Mouse (Mus musculus) forebrain, embryonic 11.5 days (tissue): ENCODE data around the gene Lime1. TPM values are rescaled to one million over a fixed set of nuclear protein-coding genes. Genes with fewer than 3 reads are reported as not detected.

Experiments
- ATAC-seq: fragments of 200-750 bp; cut with Nextera tagmentation; replicated peaks from 2 replicates; pipeline ENCODE4 v1.8.0; 2017; ENCODE audit warnings: moderate TSS enrichment; ENCODE audit not compliant: low FRiP score
- DNase-seq: peaks from one replicate; pipeline ENCODE4 v3.0.0-alpha.2; 2017; ENCODE audit warnings: low spot score
- H3K27ac ChIP-seq: fragments of 300-500 bp; sonication (generic); 2 replicates; pipeline ENCODE4 v1.5.1; 2014; ENCODE audit warnings: low read depth, low read length
- H3K27me3 ChIP-seq: fragments of 300-500 bp; sonication (generic); 2 replicates; pipeline ENCODE4 v1.6.1; 2014; ENCODE audit warnings: mild to moderate bottlenecking, low read length, mixed read lengths; ENCODE audit not compliant: control insufficient read depth, insufficient read depth
- H3K36me3 ChIP-seq: fragments of 300-500 bp; sonication (generic); 2 replicates; pipeline ENCODE4 v1.6.1; 2014; ENCODE audit warnings: mild to moderate bottlenecking, low read length, moderate library complexity, mixed read lengths; ENCODE audit not compliant: control insufficient read depth, insufficient read depth
- H3K4me1 ChIP-seq: fragments of 300-500 bp; sonication (generic); replicated peaks from 2 replicates; pipeline ENCODE4 v1.6.1; 2014; ENCODE audit warnings: low read length, mixed read lengths; ENCODE audit not compliant: control insufficient read depth, insufficient read depth
- H3K4me2 ChIP-seq: fragments of 300-500 bp; sonication (generic); 2 replicates; pipeline ENCODE4 v1.6.1; 2014; ENCODE audit warnings: low read depth, mild to moderate bottlenecking, low read length, moderate library complexity, mixed read lengths; ENCODE audit not compliant: severe bottlenecking
- H3K4me3 ChIP-seq: fragments of 300-500 bp; sonication (generic); 2 replicates; pipeline ENCODE4 v1.5.1; 2014; ENCODE audit warnings: low read depth, low read length
- H3K9ac ChIP-seq: fragments of 300-500 bp; sonication (generic); 2 replicates; pipeline ENCODE4 v1.6.1; 2014; ENCODE audit warnings: low read length
- H3K9me3 ChIP-seq: fragments of 300-500 bp; sonication (generic); 2 replicates; pipeline ENCODE4 v1.6.1; 2016; ENCODE audit warnings: low read length, mixed read lengths; ENCODE audit not compliant: control insufficient read depth
- WGBS: fragments of 180-500 bp; shearing (Covaris S2); extraction: QIAGEN DNeasy Blood & Tissue Kit; methylation state at CpG from one replicate; pipeline ENCODE4 v1.1.7; 2014; 5-methylcytosine and 5-hydroxymethylcytosine counted together
- polyA plus RNA-seq: library from polyadenylated mRNA; unstranded; fragments of >200 nt; fragmentation: Nextera tagmentation; extraction: Ambion mirVana; gene quantifications from 2 replicates; pipeline ENCODE4 v1.2.1, GENCODE M21; 2014

The Lime1 gene
- polyA plus RNA-seq, 1 experiment from 2014 or later: 32.7 TPM

- H3K4me1 ChIP-seq: no peaks in the 10 kb centered on the region
- ATAC-seq (no peak), DNase-seq (no peak)
- WGBS: 80% methylated on average over 3 of the region's 3 CpGs
- H3K4me2 ChIP-seq: no peak overlapping the region
- H3K36me3 ChIP-seq: no peaks in the 10 kb centered on the region
- H3K9me3 ChIP-seq: no peaks in the 10 kb centered on the region
- H3K27ac ChIP-seq: no peak overlapping the region
- H3K4me3 ChIP-seq: no peak overlapping the region
- no peaks in the 10 kb centered on the region for H3K27me3 ChIP-seq
- no peak overlapping the region for H3K9ac ChIP-seq
Observed at GRCm38 (mm10) chr2:181415945-181416344, 36.1 kb downstream of the Lime1 start.

- H3K9me3 ChIP-seq: no peaks in the 10 kb centered on the region
- ATAC-seq (no peak), DNase-seq (no peak)
- no peak overlapping the region for H3K4me3 ChIP-seq
- H3K4me2 ChIP-seq: no peak overlapping the region
- WGBS: 82% methylated on average over 7 of the region's 7 CpGs
- no peak overlapping the region for H3K27ac ChIP-seq
- H3K36me3 ChIP-seq: no peaks in the 10 kb centered on the region
- no peaks in the 10 kb centered on the region for H3K27me3 ChIP-seq
- H3K9ac ChIP-seq: no peak overlapping the region
- no peaks in the 10 kb centered on the region for H3K4me1 ChIP-seq
Observed at GRCm38 (mm10) chr2:181419359-181419758, 39.5 kb downstream of the Lime1 start.

- ATAC-seq: no peak
- Histone ChIP-seq H3K27ac (no peak overlapping the region), H3K9me3 (no peaks in the 10 kb centered on the region), H3K4me3 (no peak overlapping the region), H3K27me3 (no peaks in the 10 kb centered on the region), H3K4me1 (no peaks in the 10 kb centered on the region), H3K36me3 (no peaks in the 10 kb centered on the region), H3K9ac (no peak overlapping the region), H3K4me2 (no peak overlapping the region)
- WGBS: 90% methylated on average over 4 of the region's 4 CpGs
- no peak for DNase-seq
Observed at GRCm38 (mm10) chr2:181420426-181420825, 40.5 kb downstream of the Lime1 start.

- H3K4me1 ChIP-seq: no peaks in the 10 kb centered on the region
- H3K4me2 ChIP-seq: no peak overlapping the region
- no peaks in the 10 kb centered on the region for H3K36me3 ChIP-seq
- no peak for DNase-seq
- ATAC-seq: no peak
- no peak overlapping the region for H3K4me3 ChIP-seq
- 78% methylated on average over 4 of the region's 4 CpGs for WGBS
- no peaks in the 10 kb centered on the region for H3K9me3 ChIP-seq
- H3K27me3 ChIP-seq: no peaks in the 10 kb centered on the region
- no peak overlapping the region for H3K27ac ChIP-seq
- H3K9ac ChIP-seq: no peak overlapping the region
Observed at GRCm38 (mm10) chr2:181420903-181421638, 41.2 kb downstream of the Lime1 start.

- Histone ChIP-seq H3K9me3 (no peaks in the 10 kb centered on the region), H3K27ac (no peak overlapping the region), H3K36me3 (no peaks in the 10 kb centered on the region), H3K4me1 (no peaks in the 10 kb centered on the region), H3K4me2 (no peak overlapping the region), H3K27me3 (no peaks in the 10 kb centered on the region), H3K4me3 (no peak overlapping the region), H3K9ac (no peak overlapping the region)
- DNase-seq (no peak), ATAC-seq (no peak)
- WGBS: 95% methylated on average over 9 of the region's 9 CpGs
Observed at GRCm38 (mm10) chr2:181423834-181424233, 44.0 kb downstream of the Lime1 start.

Other genes starting within 250 kb of the Lime1 start
- gene Kcnq2, start 244.8 kb upstream of the Lime1 start, polyA plus RNA-seq: 13.6 and 13.9 TPM in 2 replicates
- 0.47 and 0.55 TPM in 2 replicates for gene Eef1a2, start 223.1 kb upstream of the Lime1 start, polyA plus RNA-seq
- 443 and 478 TPM in 2 replicates for gene Ppdpf, start 192.8 kb upstream of the Lime1 start, polyA plus RNA-seq
- gene Ptk6, start 177.3 kb upstream of the Lime1 start, polyA plus RNA-seq: not detected in 2 replicates
- gene Srms, start 166.9 kb upstream of the Lime1 start, polyA plus RNA-seq: 0.12 TPM in 1 of 2 replicates, not detected in the other
- gene Fndc11, start 160.1 kb upstream of the Lime1 start, polyA plus RNA-seq: 0.24 TPM in 1 of 2 replicates, not detected in the other
- gene Helz2, start 138.1 kb upstream of the Lime1 start, polyA plus RNA-seq: 0.68 and 0.90 TPM in 2 replicates
- 21.7 and 22.9 TPM in 2 replicates for gene Gmeb2, start 92.0 kb upstream of the Lime1 start, polyA plus RNA-seq
- gene Stmn3, start 65.6 kb upstream of the Lime1 start, polyA plus RNA-seq: 212 and 228 TPM in 2 replicates
- 66.5 and 68.3 TPM in 2 replicates for gene Rtel1, start 60.3 kb upstream of the Lime1 start, polyA plus RNA-seq
- gene Zgpat, start 15.2 kb upstream of the Lime1 start, polyA plus RNA-seq: 52.3 and 54.7 TPM in 2 replicates
- gene Arfrp1, start 14.7 kb upstream of the Lime1 start, polyA plus RNA-seq: 64.5 and 77.0 TPM in 2 replicates
- 14.2 and 16.1 TPM in 2 replicates for gene Zbtb46, start 79.3 kb downstream of the Lime1 start, polyA plus RNA-seq
- gene Abhd16b, start 113.1 kb downstream of the Lime1 start, polyA plus RNA-seq: 0.15 TPM in 1 of 2 replicates, not detected in the other
- 143 and 148 TPM in 2 replicates for gene Tpd52l2, start 117.1 kb downstream of the Lime1 start, polyA plus RNA-seq
- gene Dnajc5, start 140.4 kb downstream of the Lime1 start, polyA plus RNA-seq: 103 and 104 TPM in 2 replicates
- gene Uckl1, start 204.8 kb downstream of the Lime1 start, polyA plus RNA-seq: 51.0 and 51.5 TPM in 2 replicates
- 76.5 and 82.4 TPM in 2 replicates for gene Prpf6, start 211.8 kb downstream of the Lime1 start, polyA plus RNA-seq
- 53.7 and 60.7 TPM in 2 replicates for gene Zfp512b, start 212.7 kb downstream of the Lime1 start, polyA plus RNA-seq
- gene Samd10, start 219.1 kb downstream of the Lime1 start, polyA plus RNA-seq: 52.0 and 58.5 TPM in 2 replicates